Mouse (Mus musculus): Measurements from ENCODE around the gene Fam92b.

GRCm38 (mm10) chr8:120176605-120177004 lies 661 bp downstream of the Fam92b start:
- TF ChIP-seq POLR2A (IDR thresholded peaks at IDR 0.05; ENCODE audit: borderline replicate concordance, low read depth, low read length), result no peak
- TF ChIP-seq CTCF (IDR thresholded peaks at IDR 0.05; ENCODE audit: low read depth, low read length), result no peak
